Mouse (Mus musculus) small intestine, adult 2 months (tissue): Measurements from ENCODE around the gene Ifi27l2b. TPM values are rescaled to one million over a fixed set of nuclear protein-coding genes. Genes with fewer than 3 reads are reported as not detected.

ENCODE experiments used
- H3K27ac ChIP-seq: fragments of 200-500 bp; 2 replicates; pipeline ENCODE4 v1.5.1; 2012; ENCODE audit warnings: low read depth, low read length, control low read depth, inconsistent platforms; ENCODE audit not compliant: insufficient read depth
- H3K27me3 ChIP-seq: fragments of 200-500 bp; 2 replicates; pipeline ENCODE4 v1.6.1; 2012; ENCODE audit warnings: mild to moderate bottlenecking, moderate library complexity, low read length, inconsistent platforms; ENCODE audit not compliant: control insufficient read depth, insufficient read depth
- H3K36me3 ChIP-seq: fragments of 200-500 bp; 2 replicates; pipeline ENCODE4 v1.6.1; 2012; ENCODE audit warnings: mild to moderate bottlenecking, low read length, control low read depth, inconsistent platforms; ENCODE audit not compliant: control insufficient read depth, insufficient read depth
- H3K4me1 ChIP-seq: fragments of 200-500 bp; 2 replicates; pipeline ENCODE4 v1.6.1; 2012; ENCODE audit warnings: low read length, inconsistent platforms, mixed read lengths; ENCODE audit not compliant: control insufficient read depth, insufficient read depth, insufficient read length
- H3K4me3 ChIP-seq: fragments of 200-500 bp; 2 replicates; pipeline ENCODE4 v1.5.1; 2012; ENCODE audit warnings: low read depth, mild to moderate bottlenecking, control low read depth, inconsistent platforms, low read length, moderate library complexity
- CTCF ChIP-seq: fragments of 200-500 bp; IDR thresholded peaks from 2 replicates; pipeline ENCODE4 v1.5.1; 2012; ENCODE audit warnings: low read depth, mild to moderate bottlenecking, control low read depth, inconsistent platforms, low read length, moderate library complexity, mixed read lengths; ENCODE audit not compliant: insufficient replicate concordance, insufficient read length; ENCODE audit errors: extremely low read depth
- POLR2A ChIP-seq: fragments of 200-500 bp; IDR thresholded peaks from 2 replicates; pipeline ENCODE4 v1.6.1; 2012; ENCODE audit warnings: low read depth, mild to moderate bottlenecking, control low read depth, inconsistent platforms, low read length, moderate library complexity
- WGBS: fragments of 180-500 bp; shearing (Covaris S2); methylation state at CpG from one replicate; pipeline ENCODE4 v1.1.7; 2018; 5-methylcytosine and 5-hydroxymethylcytosine counted together
- polyA plus RNA-seq: library from polyadenylated mRNA; depleted of rRNA; stranded (reverse); fragments of >200 nt; gene quantifications from 2 replicates; pipeline ENCODE4 v1.2.3, GENCODE M21; 2012

The Ifi27l2b gene
- polyA plus RNA-seq, 1 experiment = 1,447 TPM

DNA sequence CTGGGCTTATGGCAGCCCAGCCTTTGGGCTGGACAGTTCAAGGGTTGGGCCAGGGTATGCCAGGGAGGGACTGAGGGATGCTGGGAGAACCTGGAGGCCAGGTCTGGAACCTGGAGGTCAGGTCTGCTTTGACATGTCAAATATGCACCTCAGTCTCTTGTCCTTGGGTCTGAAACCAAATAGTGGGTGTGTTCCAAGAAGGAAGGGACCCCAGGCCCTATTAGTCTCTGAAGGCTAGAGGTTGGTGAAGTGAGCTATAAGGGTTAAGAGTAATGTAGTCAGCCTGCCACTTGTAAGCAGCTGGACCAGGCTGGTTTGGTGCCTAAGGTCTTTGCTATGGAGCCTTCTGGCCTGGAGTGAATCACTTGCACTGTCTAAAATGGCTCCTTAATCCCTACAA, 22.2 kb downstream of the Ifi27l2b start:
- Histone ChIP-seq H3K36me3 (peaks cover 13% of the 10 kb centered on the region; the same call in 1 of the 2 replicates), H3K27me3 (no peaks in the 10 kb centered on the region), H3K27ac (peak overlapping the region; percentile 92), H3K4me3 (peak overlapping the region; percentile 16; the same call in 1 of the 2 replicates), H3K4me1 (peaks cover 13% of the 10 kb centered on the region; the same call in 1 of the 2 replicates)
- TF ChIP-seq CTCF (no peak), POLR2A (no peak)

DNA sequence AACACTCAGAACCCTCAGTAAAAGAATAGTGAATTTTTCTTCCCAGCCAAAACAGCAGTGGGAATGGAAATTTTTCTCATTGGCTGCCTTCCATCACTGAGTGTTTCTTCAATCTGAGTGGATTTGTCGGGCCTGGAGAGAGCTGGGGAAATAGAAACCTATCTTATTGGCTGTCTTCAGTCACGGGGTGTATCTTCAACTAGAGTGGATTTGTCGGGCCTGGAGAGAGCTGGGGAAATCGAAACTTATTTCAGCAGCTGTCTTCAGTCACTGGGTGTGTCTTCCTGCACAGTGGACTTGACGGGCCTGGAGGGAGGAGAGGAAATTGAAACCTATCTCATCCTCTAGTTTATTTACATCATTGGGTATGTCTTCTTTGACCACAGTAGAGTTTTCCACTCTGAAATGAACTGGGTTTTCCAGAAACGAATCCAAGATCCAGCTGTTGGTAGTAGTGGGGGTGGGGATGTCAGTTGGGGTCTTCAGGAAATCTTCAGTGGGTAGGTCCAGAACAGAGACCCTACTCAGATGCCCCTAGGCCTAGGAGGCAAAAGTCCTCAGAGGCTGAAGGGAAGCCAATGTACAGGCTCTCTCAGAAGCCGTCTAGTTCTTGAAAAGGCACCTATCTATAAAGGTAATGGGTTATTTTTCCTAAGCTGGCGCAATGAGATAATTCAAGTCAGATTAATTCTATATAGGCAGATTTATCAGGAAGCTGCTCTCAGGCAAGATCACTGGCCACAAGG, 22.9 kb downstream of the Ifi27l2b start, which contains the start of gene Ifi27:
TSS of gene Ifi27 (plus strand) at position 226 of the 746 bp plus-strand sequence.
- TF ChIP-seq POLR2A (0 out of 2 replicates have a peak, but pooled peaks have one; percentile 32), CTCF (no peak)
- H3K36me3 ChIP-seq = peaks cover 9% of the 10 kb centered on the region; the same call in 1 of the 2 replicates
- no peaks in the 10 kb centered on the region for H3K27me3 ChIP-seq
- peak within 1 kb of the TSS; percentile 92 for H3K27ac ChIP-seq
- WGBS = 17% methylated on average over 8 of the region's 8 CpGs
- peak within 1 kb of the TSS; percentile 17; the same call in 1 of the 2 replicates for H3K4me3 ChIP-seq
- peaks cover 13% of the 10 kb centered on the region; the same call in 1 of the 2 replicates for H3K4me1 ChIP-seq

GRCm38 (mm10) chr12:103433430-103433829, 23.6 kb downstream of the Ifi27l2b start:
- Histone ChIP-seq H3K4me1 (peaks cover 13% of the 10 kb centered on the region; the same call in 1 of the 2 replicates), H3K27me3 (no peaks in the 10 kb centered on the region), H3K4me3 (no peak overlapping the region), H3K36me3 (peaks cover 9% of the 10 kb centered on the region; the same call in 1 of the 2 replicates), H3K27ac (peak overlapping the region; percentile 73)
- 30% methylated on average over 2 of the region's 2 CpGs for WGBS
- TF ChIP-seq POLR2A = no peak
- no peak for TF ChIP-seq CTCF

GRCm38 (mm10) chr12:103426710-103427109, 30.3 kb downstream of the Ifi27l2b start:
- WGBS = 94% methylated on average over 7 of the region's 7 CpGs
- TF ChIP-seq POLR2A (no peak), CTCF (no peak)

GRCm38 (mm10) chr12:103425729-103426470, 31.1 kb downstream of the Ifi27l2b start, which contains the start of gene Ddx24:
Ddx24 (minus strand) TSS chr12:103425830.
- WGBS = under 1% methylated on average over 33 of the region's 33 CpGs
- Histone ChIP-seq H3K27ac (no peak within 1 kb of the TSS), H3K4me1 (peaks cover 5% of the 10 kb centered on the region; the same call in 1 of the 2 replicates), H3K27me3 (no peaks in the 10 kb centered on the region), H3K4me3 (peak within 1 kb of the TSS; percentile 75), H3K36me3 (peaks cover 9% of the 10 kb centered on the region)
- TF ChIP-seq CTCF (peak; percentile 93), POLR2A (peak; percentile 82)

More at GRCm38 (mm10) chr12:103426710-103427109, 30.3 kb downstream of the Ifi27l2b start:
- Histone ChIP-seq H3K36me3 (peaks cover 9% of the 10 kb centered on the region), H3K4me1 (peaks cover 5% of the 10 kb centered on the region; the same call in 1 of the 2 replicates), H3K4me3 (no peak overlapping the region), H3K27me3 (no peaks in the 10 kb centered on the region), H3K27ac (no peak overlapping the region)

DNA sequence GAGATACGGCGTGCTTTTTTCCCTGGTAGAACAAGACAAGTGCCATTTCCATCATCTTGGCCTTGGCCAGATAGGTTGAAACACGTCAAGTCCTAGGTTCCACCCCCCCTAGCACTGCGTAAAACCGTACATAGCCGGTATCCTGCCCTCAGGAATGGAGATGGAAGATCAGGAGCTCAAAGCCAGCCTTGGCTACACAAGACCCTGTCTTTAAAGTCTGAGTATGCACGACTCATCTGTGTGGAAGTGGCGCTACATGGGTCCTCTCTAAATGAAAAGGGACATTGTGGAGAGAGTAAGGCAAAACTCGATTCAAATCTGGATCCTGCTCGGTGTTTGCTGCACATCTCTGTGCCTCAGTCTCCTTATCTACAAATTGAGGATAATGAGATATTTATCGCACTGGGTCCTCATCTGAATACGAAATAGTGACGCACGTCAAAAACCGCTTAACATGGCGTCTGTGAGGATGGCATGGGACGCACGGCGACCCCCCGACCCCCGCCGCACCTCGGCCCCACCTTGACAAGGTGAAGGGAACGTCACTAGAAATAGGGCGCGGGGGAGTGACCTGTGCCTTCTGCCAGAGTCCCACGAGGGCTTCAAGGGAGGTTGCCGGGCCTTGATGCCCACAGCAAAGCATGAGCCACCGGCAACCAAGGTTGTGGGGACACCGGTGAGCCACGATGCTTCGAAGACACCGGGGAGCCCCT, 31.9 kb downstream of the Ifi27l2b start:
- WGBS = 7% methylated on average over 33 of the region's 33 CpGs
- TF ChIP-seq CTCF = no peak
- TF ChIP-seq POLR2A = no peak
- peaks cover 5% of the 10 kb centered on the region; the same call in 1 of the 2 replicates for H3K4me1 ChIP-seq
- no peak overlapping the region for H3K27ac ChIP-seq
- H3K36me3 ChIP-seq = peaks cover 9% of the 10 kb centered on the region
- H3K27me3 ChIP-seq = no peaks in the 10 kb centered on the region
- H3K4me3 ChIP-seq = peak overlapping the region; percentile 75

GRCm38 (mm10) chr12:103408144-103408543, 48.9 kb downstream of the Ifi27l2b start:
- Histone ChIP-seq H3K27me3 (no peaks in the 10 kb centered on the region), H3K27ac (no peak overlapping the region), H3K4me3 (no peak overlapping the region), H3K36me3 (peaks cover 70% of the 10 kb centered on the region), H3K4me1 (no peaks in the 10 kb centered on the region; the same call in 1 of the 2 replicates)
- no peak for TF ChIP-seq CTCF
- WGBS = 88% methylated on average over 10 of the region's 10 CpGs
